Mouse (Mus musculus) heart, adult 2 months (tissue): ENCODE measurements at regions not wholly inside any gene's neighbourhood (a gene's known extent, or its start where the extent isn't known, plus 50 kb on each side); places are given as distances from the start of the nearest gene placed in this dataset.
A peak's percentile ranks its signal among the peaks of the same experiment; 100 is the strongest.

Source experiments
- DNase-seq, 2 experiments: peaks; one replicate each; pipeline ENCODE4 v3.0.0; 2021
- H3K27ac ChIP-seq: fragments of 200-600 bp; 2 replicates; pipeline ENCODE4 v1.8.1; 2022
- H3K27me3 ChIP-seq: fragments of 200-500 bp; 2 replicates; pipeline ENCODE4 v1.6.1; 2012; ENCODE audit warnings: mild to moderate bottlenecking, low read length, inconsistent platforms, mixed read lengths; ENCODE audit not compliant: control insufficient read depth, insufficient read depth
- H3K36me3 ChIP-seq: fragments of 200-500 bp; 2 replicates; pipeline ENCODE4 v1.6.1; 2012; ENCODE audit warnings: low read length, inconsistent platforms; ENCODE audit not compliant: control insufficient read depth, insufficient read depth
- H3K4me1 ChIP-seq: fragments of 200-500 bp; 2 replicates; pipeline ENCODE4 v1.6.1; 2011; ENCODE audit warnings: low read length; ENCODE audit not compliant: control insufficient read depth, insufficient read depth
- H3K4me3 ChIP-seq: fragments of 200-600 bp; 2 replicates; pipeline ENCODE4 v1.8.1; 2022
- H3K79me2 ChIP-seq: fragments of 200-500 bp; replicated peaks from 2 replicates; pipeline ENCODE4 v1.6.1; 2012; ENCODE audit warnings: mild to moderate bottlenecking, inconsistent platforms, low read length, moderate library complexity, mixed read lengths; ENCODE audit not compliant: control insufficient read depth, insufficient read depth
- H3K9ac ChIP-seq: fragments of 200-500 bp; 2 replicates; pipeline ENCODE4 v1.6.1; 2012; ENCODE audit warnings: low read depth, mild to moderate bottlenecking, control low read depth, inconsistent platforms, low read length, mixed read lengths
- CTCF ChIP-seq: fragments of 200-600 bp; IDR thresholded peaks from 2 replicates; pipeline ENCODE4 v1.8.1; 2022; ENCODE audit warnings: antibody characterized with exemption, mild to moderate bottlenecking, moderate library complexity
- EP300 ChIP-seq: fragments of 200-500 bp; IDR thresholded peaks from 2 replicates; pipeline ENCODE4 v1.6.1; 2011; ENCODE audit warnings: low read depth, low read length, control low read depth; ENCODE audit not compliant: insufficient read depth
- POLR2A ChIP-seq: fragments of 200-500 bp; IDR thresholded peaks from 2 replicates; pipeline ENCODE4 v1.6.1; 2011; ENCODE audit warnings: mild to moderate bottlenecking, low read depth, low read length, control low read depth; ENCODE audit not compliant: insufficient read depth
- WGBS: fragments of 180-500 bp; shearing (Covaris S2); methylation state at CpG from one replicate; pipeline ENCODE4 v1.1.7; 2018; 5-methylcytosine and 5-hydroxymethylcytosine counted together
- intact Hi-C: fragments of 180-260 bp; cut with DNase I; formaldehyde crosslinking; loops from one replicate; pipeline ENCODE4 v1.15.1; 2025

- DNase-seq: no peak
- Histone ChIP-seq H3K4me3 (no peak overlapping the region), H3K27ac (no peak overlapping the region), H3K4me1 (peaks cover 3% of the 10 kb centered on the region; the same call in 1 of the 2 replicates), H3K9ac (no peak overlapping the region), H3K36me3 (no peaks in the 10 kb centered on the region), H3K79me2 (no peaks in the 10 kb centered on the region), H3K27me3 (no peaks in the 10 kb centered on the region)
- no peak for TF ChIP-seq CTCF
- no peak for TF ChIP-seq POLR2A
- TF ChIP-seq EP300: no peak
- intact Hi-C loops: no loop called here
- WGBS: 81% methylated on average over 8 of the region's 8 CpGs
Measured at GRCm38 (mm10) chr17:4835065-4835705, 158.9 kb upstream of the Arid1b start.

- 91% methylated on average over 3 of the region's 3 CpGs for WGBS
- Histone ChIP-seq H3K9ac (no peak overlapping the region), H3K79me2 (no peaks in the 10 kb centered on the region), H3K27ac (no peak overlapping the region), H3K4me1 (no peaks in the 10 kb centered on the region), H3K27me3 (no peaks in the 10 kb centered on the region), H3K36me3 (no peaks in the 10 kb centered on the region), H3K4me3 (no peak overlapping the region)
- intact Hi-C loops: no loop called here
- TF ChIP-seq CTCF (no peak), EP300 (no peak), POLR2A (no peak)
- no peak for DNase-seq
Measured at GRCm38 (mm10) chr17:4840123-4840522, 154.0 kb upstream of the Arid1b start.

GRCm38 (mm10) chr17:4858304-4858703, 135.8 kb upstream of the Arid1b start:
- Histone ChIP-seq H3K79me2 (no peaks in the 10 kb centered on the region), H3K27ac (no peak overlapping the region), H3K4me3 (no peak overlapping the region), H3K27me3 (no peaks in the 10 kb centered on the region), H3K4me1 (no peaks in the 10 kb centered on the region), H3K9ac (no peak overlapping the region), H3K36me3 (no peaks in the 10 kb centered on the region)
- 79% methylated on average over 3 of the region's 3 CpGs for WGBS
- TF ChIP-seq EP300 (no peak), POLR2A (no peak), CTCF (no peak)
- no peak for DNase-seq
- intact Hi-C loops: no loop called here

- 85% methylated on average over 10 of the region's 10 CpGs for WGBS
- TF ChIP-seq CTCF: no peak
- no peaks in the 10 kb centered on the region for H3K36me3 ChIP-seq
- no peak overlapping the region for H3K4me3 ChIP-seq
- no peak for DNase-seq
- peaks cover 5% of the 10 kb centered on the region for H3K4me1 ChIP-seq
- no peaks in the 10 kb centered on the region for H3K27me3 ChIP-seq
- intact Hi-C loops: no loop called here
- no peaks in the 10 kb centered on the region for H3K79me2 ChIP-seq
- H3K9ac ChIP-seq: no peak overlapping the region
- H3K27ac ChIP-seq: no peak overlapping the region
Measured at GRCm38 (mm10) chr17:4864901-4865300, 129.2 kb upstream of the Arid1b start.

- Histone ChIP-seq H3K4me1 (peaks cover 5% of the 10 kb centered on the region), H3K79me2 (no peaks in the 10 kb centered on the region), H3K27me3 (no peaks in the 10 kb centered on the region), H3K9ac (no peak overlapping the region), H3K27ac (no peak overlapping the region), H3K36me3 (no peaks in the 10 kb centered on the region), H3K4me3 (no peak overlapping the region)
- intact Hi-C loops: no loop called here
- WGBS: 41% methylated on average over 10 of the region's 10 CpGs
- no peak for TF ChIP-seq EP300
- no peak for TF ChIP-seq CTCF
- no peak for TF ChIP-seq POLR2A
- DNase-seq: peak in 1 of 2 experiments; percentile 6
Measured at GRCm38 (mm10) chr17:4865621-4866020, 128.5 kb upstream of the Arid1b start.

- WGBS: 50% methylated on average over 17 of the region's 17 CpGs
- no peak for TF ChIP-seq EP300
- TF ChIP-seq POLR2A: no peak
- no peak for TF ChIP-seq CTCF
- Histone ChIP-seq H3K4me3 (no peak overlapping the region), H3K27me3 (no peaks in the 10 kb centered on the region), H3K4me1 (peaks cover 5% of the 10 kb centered on the region), H3K9ac (0 out of 2 replicates have a peak overlapping the region, but pooled peaks have one; percentile 6), H3K36me3 (no peaks in the 10 kb centered on the region), H3K79me2 (no peaks in the 10 kb centered on the region), H3K27ac (no peak overlapping the region)
- intact Hi-C loops: no loop called here
- DNase-seq: peak; percentile 8 to 21
Measured at GRCm38 (mm10) chr17:4866026-4866896, 127.9 kb upstream of the Arid1b start.
